Mouse (Mus musculus) spleen, postnatal 14 days (tissue): ENCODE data around the gene Elavl3.
"Not testable (repeated sequence)": the region's sequence is repeated elsewhere in the genome, so short reads cannot be mapped to it uniquely, and the experiment has no call there.

Source experiments
- DNase-seq, 2 experiments: peaks; one replicate each; pipeline ENCODE4 v3.0.0; 2021 to 2022; ENCODE audit warnings: low spot score in 2 of 2

The Elavl3 gene

DNA sequence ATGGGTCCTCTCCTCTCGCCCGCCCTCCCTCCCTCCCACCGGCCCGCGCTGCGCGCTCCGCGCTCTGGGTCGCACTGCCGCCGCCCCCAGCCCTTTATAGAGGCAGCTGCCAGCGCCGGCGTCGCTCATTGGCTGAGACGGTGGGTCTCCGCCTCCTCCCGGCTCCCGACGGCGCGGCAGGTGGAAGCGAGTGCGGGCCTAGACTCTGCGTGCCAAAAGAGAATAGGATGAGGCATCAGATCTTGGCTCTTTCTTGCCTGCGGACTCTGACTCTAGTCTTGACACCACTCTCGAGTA is at the start of gene Elavl3:
Gene Elavl3, minus strand, starts transcription at position 66 of the 297 bp plus-strand sequence.
- no peak for DNase-seq

DNA sequence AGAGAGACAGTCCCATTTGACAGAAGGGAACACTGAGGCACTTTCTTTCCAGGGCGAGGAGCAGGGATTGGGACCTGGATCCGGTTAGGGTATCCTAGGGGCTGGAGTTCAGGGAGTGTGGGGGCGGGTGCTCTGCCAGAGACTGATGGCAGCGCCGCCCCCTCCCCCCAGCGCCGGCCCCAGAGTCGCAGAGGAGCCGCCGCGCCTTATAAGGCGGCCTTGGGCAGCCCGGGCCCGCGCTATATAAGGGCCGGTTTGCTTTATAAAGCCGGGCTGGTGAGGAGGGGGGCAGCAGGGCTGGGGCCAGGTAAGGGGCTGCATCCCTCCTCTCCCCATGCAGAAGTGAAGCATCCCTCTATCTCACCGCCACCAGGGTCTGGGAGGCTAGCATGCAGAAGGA is 48.1 kb upstream of the Elavl3 start:
- no peak for DNase-seq

DNA sequence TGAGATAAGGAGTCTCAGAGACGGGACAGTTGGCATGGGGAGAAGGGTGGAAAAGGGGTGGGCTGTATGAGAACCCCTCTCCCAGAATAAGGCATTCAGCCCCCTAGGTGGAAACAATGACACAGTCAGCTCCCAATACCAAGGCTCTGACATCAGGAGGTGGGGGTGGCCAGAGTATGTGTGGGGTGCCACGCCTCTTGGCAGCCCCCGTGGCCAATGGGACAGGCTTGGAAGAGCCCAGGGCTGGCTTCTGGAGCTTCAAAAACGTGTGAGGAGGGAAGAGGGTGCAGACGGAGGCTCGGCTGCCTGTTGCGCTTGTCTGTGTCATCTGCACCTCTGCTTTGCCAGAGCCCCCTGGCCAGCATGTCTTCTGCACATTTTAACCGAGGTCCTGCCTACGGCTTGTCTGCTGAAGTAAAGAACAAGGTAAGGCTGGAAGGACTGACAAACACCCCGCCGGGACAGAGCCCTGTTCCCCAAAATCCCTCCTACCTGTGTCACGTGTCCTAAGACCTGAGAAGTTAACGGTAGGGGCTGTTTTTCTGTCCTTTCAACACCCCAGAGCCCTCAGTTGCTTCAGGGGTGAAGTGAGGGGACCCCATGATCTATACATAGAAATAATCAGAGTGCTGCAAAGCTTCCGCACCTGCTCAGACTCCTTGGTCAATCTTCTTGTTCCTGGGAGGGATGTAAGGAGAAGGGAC is 47.3 kb upstream of the Elavl3 start, which contains the start of gene Cnn1:
Gene Cnn1, plus strand, starts transcription at position 224 of the 704 bp plus-strand sequence.
- no peak for DNase-seq

DNA sequence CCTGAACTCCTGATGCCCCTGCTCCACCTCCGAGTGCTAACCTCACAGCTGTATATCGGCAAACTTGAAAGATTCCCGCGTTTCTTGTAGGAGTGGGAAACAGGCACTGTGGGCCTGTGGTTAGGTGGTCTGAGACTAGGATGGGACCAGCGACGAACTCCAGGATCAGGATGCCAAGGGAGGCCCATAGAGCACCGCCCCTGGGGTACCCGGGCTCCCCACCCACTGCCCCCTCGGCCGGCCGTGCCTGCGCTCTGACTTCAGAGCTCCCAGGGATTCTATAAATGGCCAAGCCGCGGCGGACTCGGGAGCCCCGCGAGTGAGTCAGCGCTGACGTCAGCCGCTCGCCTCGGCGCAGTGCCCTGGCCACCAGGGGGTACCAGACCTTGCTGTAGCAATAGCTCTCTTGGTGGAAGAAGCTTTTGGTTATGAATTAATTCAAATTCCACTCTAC is 44.1 kb upstream of the Elavl3 start:
- peak; percentile 72 to 84 for DNase-seq

DNA sequence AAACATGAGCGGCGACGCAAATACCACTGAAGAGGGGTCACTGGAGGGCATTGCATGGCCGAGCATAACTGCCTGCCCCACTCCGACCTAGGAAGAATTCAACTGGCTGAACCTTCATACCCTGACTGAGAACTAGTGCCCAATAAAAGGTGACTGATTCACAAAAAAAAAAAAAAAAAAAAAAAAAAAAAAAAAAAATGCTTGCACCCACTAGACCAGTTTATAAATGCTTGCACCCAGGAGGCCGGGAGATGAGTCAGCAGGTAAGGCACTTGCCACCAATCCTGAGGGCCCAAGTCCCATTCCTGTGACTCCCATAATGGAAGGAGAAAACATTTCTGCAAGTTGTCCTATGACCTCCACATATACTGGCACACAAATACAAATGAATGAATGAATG is 40.9 kb upstream of the Elavl3 start:
- DNase-seq: no peak

DNA sequence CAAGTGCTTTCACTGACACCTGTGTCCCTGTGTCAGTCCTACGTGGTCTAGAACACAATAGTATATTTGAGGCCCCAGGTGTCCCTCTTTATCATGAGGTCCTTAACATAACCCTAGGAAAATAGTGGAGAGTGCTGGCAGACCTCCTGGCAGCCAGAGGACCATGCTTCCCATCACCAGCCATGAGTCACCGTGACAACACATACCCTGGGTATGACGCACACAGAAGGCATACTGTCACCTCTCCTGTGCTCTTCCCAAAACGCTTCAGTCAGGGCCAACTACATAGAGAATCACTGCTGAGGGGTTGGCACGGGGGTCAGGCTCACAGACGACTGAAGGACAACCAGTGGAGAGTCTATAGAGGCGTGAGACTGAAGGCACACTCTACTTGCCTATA is 38.2 kb upstream of the Elavl3 start:
- no peak for DNase-seq

DNA sequence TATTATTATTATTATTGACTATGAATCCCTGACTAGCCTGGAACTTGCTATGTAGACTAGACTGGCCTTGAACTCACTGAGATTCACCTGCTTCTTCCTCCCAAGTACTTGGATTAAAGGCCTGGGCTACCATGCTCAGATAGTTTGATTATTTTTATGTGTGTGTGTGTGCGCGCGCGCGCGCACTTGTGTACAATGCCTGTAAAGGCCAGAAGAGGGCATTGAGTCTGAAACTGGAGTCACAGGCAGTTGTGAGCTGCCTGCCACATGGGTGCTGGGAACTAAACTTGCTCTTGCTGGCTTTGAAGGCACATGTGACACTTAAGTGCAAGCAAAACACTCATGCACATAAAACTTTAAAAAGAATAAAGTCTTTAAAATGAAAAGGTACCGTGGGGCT is 37.5 kb upstream of the Elavl3 start:
- DNase-seq: no peak

DNA sequence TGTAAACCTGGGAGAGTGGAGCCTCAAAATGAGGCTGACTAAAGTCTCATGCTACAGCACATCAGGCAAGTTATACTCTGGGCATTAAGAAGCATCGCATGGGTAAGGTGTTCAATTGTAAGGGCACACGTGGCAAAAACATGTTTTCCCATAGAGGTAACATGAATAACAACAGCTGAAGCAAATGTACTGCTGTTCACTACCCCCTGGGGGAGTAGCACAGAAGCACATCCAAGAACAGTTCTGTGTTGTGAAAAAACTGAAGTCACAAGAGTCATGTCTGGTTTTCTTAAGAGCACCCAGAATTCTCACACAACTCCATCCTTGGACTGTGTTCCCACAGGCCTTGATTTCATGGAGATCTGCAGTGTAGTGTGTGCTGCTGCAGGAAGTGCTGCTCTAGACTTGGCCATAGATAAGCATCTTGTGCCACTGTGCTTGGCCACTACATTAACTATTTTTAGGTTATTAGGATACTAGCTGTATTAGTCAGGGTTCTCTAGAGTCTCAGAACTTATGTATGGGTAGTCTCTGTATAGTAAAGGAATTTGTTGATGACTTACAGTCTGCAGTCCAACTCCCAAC is 35.3 kb upstream of the Elavl3 start:
- no peak for DNase-seq

DNA sequence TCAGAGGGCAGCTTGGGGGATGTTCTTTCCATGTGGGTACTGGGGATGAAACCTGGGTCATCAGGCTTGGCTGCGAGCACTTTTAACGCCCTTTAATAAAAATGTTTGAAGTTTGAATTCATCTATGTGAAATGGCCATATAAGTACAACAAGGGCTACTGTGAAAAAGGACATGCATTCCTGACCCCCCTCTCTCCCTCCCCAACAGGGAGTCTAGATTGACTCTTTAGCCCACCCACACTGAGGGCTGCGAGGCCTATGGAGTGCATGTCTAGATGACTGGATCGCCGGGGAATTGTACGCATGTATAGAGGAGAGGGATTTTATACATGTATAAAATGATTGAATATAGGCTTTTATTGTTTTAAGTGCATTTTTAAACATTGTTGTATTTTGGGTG is 34.2 kb upstream of the Elavl3 start:
- no peak for DNase-seq

DNA sequence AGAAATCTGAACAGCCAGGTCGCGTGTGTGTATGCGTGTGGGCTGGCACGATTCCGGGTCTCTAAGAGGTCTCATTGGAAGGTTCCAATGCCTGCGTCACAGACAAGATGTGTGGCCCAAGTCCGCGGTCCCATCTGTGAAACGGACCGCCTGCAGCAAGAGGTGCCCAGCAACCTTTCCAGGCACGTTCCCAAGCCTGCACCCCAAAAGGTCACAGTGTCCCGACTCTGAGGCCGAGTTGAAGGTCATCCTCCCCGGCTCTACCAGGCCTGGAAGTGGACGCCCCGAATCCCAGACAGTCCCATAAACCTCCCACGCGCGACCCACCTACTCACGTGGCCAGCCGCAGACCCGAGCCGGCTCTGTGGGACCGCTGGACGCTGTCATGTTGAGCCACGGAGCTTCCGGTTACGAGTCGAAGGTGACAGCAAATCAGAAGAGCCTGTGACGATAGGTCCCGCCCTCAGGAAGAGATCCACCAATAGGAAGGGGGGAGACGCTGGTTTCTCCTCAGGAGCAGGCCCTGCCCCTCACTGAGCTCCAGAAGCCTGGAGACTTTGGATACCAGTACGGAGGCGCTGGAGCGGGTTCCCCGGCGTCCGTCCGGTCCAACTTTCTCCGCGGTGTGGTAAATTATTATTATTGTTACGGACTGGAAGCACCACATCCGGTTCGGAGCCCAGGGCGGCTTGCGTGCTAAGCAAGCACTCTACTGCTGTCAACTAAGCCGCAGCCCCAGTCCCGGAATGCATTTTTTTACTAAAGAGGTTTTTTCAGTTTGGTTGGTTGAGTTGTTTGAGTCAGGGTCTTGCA is 33.4 kb upstream of the Elavl3 start, which contains the start of gene Ecsit:
Gene Ecsit, minus strand, starts transcription at position 417 of the 813 bp plus-strand sequence.
- peak; percentile 82 to 84 for DNase-seq

DNA sequence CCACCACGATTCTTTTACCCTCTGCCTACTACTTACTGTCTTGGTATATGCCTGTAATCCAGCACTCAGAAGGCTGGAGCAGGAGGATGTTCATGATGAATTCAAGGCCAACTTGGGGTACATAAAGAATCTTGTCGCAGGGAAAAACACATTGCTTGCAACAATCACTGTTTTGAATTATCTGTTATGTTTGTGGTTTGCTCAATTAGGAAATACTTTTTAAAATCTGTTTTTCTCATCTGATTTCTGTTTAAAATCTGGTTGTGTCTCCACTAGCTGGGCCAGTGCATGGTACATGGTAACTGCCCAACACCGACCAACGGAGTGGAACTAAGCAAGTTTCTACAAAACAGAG is 32.8 kb upstream of the Elavl3 start:
- no peak for DNase-seq

DNA sequence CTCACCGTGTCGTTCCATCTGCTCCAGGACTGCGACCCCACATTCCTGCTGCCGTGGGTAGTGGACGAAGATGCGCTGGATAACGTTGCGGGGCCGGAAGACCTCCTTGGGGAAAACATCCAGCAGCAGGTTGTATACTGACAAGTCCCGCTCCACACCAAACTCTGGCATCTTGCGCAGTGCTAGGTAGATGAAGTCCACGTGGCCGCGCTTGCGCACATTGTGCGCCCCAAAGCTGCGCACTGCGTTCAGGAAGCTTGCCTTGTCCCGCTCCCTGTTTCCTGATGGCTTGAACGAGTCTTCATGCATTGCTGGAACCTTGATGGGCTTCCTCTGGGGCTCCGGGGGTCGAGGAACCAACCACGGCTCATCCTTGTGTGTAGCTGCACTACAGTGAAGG is 24.4 kb upstream of the Elavl3 start:
- DNase-seq: no peak

DNA sequence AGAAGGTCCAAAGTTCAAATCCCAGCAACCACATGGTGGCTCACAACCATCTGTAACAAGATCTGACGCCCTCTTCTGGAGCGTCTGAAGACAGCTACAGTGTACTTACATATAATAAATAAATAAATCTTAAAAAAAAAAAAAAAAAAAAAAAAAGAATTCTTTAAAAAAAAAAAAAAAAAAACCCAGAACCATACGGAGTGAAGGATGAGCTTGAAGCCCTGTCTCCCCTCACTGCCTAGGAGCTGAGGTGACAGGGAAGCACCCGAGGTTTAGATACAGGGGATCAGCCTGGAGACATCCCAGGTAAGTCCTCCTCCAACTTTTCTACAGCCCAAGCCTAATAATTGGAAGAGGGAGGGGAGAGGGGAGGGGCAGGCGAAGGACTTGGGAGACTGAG is 24.0 kb upstream of the Elavl3 start:
- not testable (repeated sequence) for DNase-seq

DNA sequence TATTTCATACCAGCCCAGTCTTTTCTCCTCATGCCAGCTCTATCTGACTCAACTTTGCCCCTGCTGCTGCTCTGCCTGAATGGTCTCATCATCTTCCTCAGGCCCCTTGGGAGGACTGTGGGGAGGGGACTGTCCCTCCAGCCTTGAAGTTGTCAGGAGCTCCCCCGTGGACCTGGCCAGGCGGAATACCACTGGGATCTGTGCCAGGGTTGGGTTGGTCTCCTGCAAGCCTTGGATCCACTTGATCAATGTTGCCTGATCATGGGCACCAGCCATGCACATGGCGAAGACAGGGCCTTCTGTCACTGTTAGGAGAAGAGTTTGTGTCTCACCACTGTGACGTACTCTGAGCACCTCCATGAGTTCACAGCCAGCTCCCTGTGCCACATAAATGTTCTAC is 20.5 kb upstream of the Elavl3 start:
- no peak for DNase-seq

DNA sequence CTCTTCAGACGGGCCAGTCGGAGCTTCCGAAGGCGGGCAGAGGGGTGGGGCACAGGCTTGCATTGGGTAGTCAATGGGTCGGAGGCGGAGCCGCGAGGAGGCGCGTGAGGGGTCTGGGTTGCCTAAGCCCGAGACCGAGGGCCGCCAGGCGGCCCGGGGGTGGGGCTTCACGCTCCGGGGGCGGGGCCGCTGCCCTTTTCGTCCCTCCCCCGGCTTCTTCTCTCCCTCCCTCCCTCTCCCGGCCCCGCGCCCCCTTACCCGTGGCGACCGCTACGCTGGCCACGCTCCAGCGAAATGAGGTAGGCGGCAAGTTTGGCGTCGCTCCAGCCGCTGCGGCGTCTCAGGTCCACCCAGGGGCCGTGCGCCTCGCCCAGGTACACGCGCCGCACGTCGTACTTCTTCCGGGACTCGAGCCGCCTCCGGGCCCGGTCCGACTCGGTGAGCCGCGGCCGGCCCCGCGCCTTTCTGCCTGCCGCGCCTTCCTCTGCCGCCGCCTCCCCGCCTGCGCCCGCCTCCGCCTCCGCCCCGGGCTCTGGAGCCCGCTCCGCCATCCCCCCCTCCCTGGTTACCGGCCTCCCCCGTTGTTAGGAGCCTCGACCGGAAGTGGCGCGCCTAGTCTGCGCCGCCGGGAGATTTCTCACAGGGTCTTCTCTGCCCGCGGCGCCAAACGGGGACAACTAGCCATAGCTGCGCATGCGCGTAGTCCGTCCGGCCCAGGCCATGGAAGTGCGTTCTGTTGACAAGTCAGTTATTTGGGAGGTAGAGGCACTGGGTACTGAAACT is 19.2 kb upstream of the Elavl3 start, which contains the start of the genes Gm49318 and Zfp653:
Gene Gm49318, minus strand, starts transcription at position 469 of the 783 bp plus-strand sequence.
Gene Zfp653, minus strand, starts transcription at position 586 of the 783 bp plus-strand sequence.
- DNase-seq: peak; percentile 89 to 94

DNA sequence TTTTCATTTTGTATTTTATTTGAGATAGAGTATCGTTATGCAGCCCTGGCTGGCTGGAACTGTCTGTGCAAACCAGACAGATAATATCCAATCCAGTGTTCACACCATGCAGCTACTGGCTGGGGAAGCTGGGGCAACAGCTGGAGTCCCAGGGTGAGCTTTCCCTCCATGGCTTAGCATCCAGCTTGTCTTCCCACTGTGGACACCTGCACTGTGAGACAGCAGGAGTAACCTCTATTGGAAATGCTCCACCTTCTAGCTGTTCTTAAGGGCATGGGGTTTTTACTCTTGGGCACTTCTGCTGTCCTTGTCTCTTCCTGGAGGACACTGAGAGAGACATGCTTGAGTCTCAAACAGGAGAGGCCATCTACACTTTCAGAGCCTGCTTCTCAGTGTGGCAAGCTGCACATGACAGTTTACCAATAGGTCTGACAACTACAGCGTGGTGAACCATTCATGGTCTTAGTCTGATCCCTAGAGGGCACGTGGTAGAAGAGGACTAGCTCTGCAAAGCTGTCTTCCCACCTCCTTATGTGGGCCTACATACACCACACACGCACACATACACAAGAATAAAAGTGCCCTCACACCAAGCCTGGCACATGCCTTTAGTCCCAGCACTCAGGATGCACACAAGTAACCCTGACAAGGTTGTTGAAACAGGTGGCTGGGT is 18.2 kb upstream of the Elavl3 start:
- DNase-seq: no peak

DNA sequence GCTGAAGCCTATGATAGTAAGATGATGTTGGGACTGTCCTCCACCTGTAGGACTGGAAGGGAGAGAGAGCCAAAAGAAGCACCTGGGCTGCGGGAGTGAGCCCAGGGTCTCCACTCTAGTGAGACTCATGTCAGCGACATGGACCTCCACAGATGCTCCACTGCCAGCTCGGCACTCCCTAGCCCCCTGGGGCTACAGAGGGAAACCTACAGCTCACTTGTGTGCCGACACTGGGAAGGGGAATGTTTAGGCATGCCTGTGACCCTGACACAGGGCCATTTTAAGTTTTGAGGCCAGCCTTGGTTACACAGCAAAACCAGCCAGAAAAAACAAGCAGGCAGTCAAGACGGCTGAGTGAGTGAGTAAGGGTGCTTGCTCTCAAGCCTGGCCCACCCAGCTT is 15.4 kb upstream of the Elavl3 start:
- DNase-seq: no peak

DNA sequence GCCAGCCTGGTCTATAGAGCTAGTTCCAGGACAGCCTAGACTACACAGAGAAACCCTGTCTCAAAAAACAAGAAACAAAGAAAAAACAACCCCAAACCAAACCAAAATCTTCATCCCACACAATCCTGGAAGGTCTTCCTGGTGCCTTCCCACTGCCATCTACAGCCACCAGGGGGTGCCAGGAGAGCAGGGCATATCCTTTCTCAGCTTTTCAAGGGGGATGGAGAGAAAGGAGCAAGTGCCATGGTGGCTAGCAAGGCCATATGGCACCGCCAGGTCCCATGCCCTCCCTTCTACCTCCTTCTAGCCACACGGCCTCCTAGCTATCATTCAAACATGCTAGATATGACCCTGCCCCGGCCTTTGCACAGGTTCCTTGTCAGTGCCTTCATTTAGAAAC is 14.6 kb upstream of the Elavl3 start:
- peak; percentile 37 to 54 for DNase-seq

DNA sequence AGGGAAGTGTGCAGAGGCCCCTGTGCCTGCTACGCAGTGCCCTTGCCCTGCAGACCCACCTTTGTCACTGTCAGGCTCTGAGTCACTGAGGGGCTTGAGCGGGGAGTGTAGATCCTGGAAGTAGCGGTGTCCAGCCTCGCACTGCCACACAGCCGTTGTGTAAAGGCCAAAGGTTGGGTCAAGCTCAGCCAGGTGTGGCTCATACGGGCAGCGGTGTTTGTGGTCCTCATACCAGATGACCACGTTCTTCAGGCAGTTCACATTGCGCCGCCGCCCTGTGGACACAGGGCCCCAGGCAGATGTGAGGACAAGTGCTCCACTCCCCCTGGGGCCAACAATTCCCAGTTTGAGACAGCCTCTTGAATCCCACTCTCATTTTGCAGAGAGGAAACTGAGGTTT is 13.8 kb upstream of the Elavl3 start:
- DNase-seq: no peak

DNA sequence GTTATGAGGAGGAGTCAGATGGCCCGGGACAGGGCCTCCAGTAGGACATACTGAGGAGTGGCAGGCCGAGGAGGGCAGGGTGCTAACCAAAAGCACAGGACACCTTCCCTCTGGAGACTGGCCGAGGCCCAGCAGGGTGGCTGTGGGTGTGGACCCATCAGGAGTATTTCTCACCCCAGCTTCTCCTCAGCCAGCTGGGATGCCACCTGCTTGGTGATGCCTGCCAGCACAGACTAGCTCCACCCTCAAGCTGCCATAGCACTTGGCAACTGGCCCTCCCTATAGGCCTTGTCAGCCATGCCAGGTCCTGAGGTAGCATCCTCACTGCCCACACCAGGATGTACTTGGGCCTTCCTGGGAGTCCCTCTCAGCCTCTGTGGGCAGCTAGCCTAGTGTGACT is 12.5 kb upstream of the Elavl3 start:
- no peak for DNase-seq

DNA sequence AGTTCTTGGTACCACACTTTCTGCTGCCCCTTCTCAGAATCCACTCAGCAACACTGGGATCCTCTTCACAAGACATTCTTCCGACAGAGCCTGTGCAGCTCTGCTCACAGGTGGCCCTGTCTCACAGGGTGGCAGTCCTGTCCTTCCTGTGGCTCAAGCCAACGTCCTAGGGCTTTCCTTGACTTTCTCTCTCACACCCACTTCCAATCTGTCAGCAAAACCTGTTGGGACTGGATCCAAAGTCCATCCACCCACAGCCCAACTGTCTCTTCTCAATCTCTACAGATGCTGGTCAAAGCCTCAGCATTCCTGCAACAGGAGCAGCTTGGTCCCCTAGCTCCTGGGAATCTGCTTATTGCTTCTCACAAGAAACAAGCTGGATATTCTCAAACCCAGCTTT is 9.5 kb upstream of the Elavl3 start:
- DNase-seq: no peak
